Mouse (Mus musculus) CD4-positive, CD25-positive, alpha-beta regulatory T cell, adult 2 months (primary cell): ENCODE data around the gene Pcif1.
"Not testable (repeated sequence)": the region's sequence is repeated elsewhere in the genome, so short reads cannot be mapped to it uniquely, and the experiment has no call there.

Experiments
- DNase-seq: peaks from one replicate; pipeline ENCODE4 v3.0.0-alpha.2; 2012; ENCODE audit warnings: low read depth, low spot score

Gene Pcif1

GRCm38 (mm10) chr2:164879228-164879567 is at the start of gene Pcif1:
Gene Pcif1, plus strand, starts transcription at chr2:164879304.
- DNase-seq = peak; percentile 96

DNA sequence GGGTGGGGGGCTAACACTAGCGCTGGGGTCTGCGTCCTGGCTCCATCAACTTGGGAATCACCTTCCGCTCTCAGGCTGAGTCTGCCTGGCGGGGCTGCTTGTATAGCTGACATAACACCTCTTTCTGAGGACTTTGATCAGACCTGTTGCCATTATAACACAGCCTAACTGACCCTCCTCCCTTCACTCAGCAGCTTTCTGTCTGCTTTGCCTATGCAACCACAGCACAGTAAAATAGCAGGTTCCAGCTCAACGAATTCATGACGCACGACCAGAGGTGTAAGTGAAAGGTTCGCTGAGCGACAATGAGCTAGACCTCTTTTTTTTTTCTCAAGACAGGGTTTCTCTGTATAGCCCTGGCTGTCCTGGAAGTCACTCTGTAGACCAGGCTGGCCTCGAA is 48.1 kb upstream of the Pcif1 start:
- DNase-seq = no peak

DNA sequence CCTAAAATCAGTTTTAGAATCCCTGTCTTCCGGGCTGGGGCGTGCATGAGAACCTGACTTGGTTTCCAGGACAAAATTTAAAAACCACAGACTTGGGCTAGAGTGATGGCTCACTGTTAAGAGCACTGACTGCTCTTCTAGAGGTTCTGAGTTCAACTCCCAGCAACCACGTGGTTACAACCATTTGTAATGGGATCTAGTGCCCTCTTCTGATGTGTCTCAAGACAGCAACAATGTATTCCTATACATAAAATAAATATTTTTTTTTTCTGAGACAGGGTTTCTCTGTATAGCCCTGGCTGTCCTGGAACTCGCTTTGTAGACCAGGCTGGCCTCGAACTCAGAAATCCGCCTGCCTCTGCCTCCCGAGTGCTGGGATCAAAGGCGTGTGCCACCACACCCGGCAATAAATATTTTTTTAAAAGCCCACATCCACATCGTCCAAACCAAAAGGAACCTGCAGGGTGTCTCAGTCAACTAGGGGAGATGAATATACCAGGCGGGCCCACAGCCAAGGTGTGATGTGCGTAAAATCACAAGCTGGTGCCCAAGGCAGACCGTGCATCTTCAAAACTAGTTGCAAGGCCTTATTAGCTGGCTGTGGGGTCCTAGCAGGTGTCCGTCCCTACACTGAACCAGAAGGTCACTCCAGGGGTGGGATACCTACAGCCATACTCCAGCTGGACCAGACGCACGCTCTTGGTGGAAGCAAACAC is 46.9 kb upstream of the Pcif1 start:
- no peak for DNase-seq

- DNase-seq = peak; percentile 88
Measured at GRCm38 (mm10) chr2:164832748-164833301, 46.3 kb upstream of the Pcif1 start, which contains the start of gene Ctsa. Gene Ctsa, plus strand, starts transcription at chr2:164832873.

- DNase-seq = peak; percentile 92
Measured at GRCm38 (mm10) chr2:164833314-164833959, 45.7 kb upstream of the Pcif1 start, which contains the start of gene Neurl2. Gene Neurl2, minus strand, starts transcription at chr2:164833456.

- peak; percentile 46 for DNase-seq
Measured at GRCm38 (mm10) chr2:164834531-164834930, 44.6 kb upstream of the Pcif1 start.

GRCm38 (mm10) chr2:164835164-164835563 is 43.9 kb upstream of the Pcif1 start:
- DNase-seq = no peak

GRCm38 (mm10) chr2:164845782-164846181 is 33.3 kb upstream of the Pcif1 start:
- DNase-seq = peak; percentile 52

DNA sequence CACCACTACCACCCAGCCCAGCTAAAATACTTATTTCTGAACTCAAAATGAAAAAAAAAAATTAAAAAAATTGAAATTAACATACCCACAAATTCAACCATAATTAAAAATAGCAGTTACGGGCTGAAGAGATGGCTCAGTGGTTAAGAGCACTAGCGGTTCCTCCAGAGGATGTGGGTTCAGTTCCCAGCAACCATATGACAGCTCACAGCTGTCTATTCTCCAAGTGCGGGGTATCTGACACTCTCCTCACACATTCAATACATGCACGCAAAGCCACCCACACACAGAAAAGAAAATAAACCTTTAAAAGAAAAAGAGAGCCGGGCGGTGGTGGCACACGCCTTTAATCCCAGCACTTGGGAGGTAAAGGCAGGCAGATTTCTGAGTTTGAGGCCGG is 29.0 kb upstream of the Pcif1 start:
- peak; percentile 67 for DNase-seq

- not testable (repeated sequence) for DNase-seq
Measured at GRCm38 (mm10) chr2:164855572-164855971, 23.5 kb upstream of the Pcif1 start.

DNA sequence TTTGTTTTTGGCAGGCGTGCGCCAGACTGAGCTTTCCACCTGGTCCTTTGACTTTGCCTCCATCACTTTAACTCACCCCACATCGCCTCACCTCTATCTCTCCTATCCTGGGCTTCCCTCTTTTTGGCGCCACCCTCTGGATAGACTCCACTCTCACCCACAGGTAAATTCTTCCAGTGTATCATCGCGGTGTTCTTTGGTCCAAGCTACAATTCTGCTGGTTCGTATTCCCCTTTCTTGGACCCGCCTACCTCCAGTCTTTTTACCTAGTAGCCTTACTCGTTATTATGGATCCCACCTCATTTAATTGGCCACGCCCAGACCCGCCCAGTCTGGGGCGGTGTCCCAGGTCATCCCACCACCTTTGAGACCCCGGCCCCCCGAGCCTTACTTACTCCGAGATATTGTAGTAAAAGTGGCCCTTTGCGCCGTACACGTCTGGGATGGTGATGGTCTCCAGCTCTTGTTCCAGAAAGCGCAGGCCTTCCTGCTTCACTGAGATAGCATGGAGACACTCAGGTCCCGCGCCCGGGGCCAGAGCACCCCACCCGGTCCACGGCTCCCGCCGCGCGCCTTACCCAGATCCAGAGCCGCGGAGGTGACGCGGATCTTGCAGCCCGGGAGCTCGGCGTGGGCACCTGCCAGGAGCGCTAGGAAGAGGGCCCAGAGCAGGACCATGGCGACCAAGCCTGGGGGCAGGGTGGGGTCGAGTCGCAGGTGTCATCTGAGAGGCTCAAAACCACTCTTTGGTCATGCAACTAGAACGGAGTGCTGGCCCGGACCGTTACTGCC is 22.6 kb upstream of the Pcif1 start:
- DNase-seq = no peak

- peak; percentile 65 for DNase-seq
Measured at GRCm38 (mm10) chr2:164857101-164857821, 21.8 kb upstream of the Pcif1 start, which contains the start of gene Pltp. Gene Pltp, minus strand, starts transcription at chr2:164857711.

DNA sequence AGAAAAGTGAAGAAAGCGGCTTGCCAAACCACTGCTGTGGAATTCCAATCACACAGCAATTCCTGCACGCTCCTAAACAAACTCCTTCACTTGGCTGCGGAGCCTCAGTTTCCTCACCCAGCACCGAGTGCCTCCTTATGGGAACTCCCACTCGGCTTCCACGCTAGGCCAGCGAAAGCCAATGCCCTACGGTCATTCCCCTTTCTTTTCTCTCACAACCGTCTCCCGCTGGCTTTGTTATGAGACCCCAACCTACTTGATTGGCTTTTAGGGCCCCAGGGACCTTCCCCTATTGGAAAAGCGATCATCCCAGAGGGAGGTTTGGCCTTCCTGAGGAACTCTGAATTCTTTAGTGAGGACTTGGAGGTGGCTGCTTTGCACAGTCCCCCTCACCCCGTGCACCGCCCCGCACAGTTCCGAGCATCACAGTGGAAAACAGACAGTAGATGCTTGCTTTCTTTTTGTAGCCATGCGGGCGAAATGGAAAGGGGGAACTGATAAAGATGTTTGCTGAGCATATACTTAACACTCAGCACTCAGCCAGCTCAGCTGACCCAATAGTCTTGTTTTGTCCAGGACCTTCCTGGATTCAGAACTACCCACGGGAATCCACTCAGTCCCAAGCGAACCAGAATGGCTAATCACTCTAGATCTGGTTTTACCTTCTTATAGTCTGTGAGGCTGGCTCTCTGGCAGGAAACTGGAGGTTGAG is 21.1 kb upstream of the Pcif1 start:
- DNase-seq = no peak

- no peak for DNase-seq
Measured at GRCm38 (mm10) chr2:164859155-164859554, 19.9 kb upstream of the Pcif1 start.

DNA sequence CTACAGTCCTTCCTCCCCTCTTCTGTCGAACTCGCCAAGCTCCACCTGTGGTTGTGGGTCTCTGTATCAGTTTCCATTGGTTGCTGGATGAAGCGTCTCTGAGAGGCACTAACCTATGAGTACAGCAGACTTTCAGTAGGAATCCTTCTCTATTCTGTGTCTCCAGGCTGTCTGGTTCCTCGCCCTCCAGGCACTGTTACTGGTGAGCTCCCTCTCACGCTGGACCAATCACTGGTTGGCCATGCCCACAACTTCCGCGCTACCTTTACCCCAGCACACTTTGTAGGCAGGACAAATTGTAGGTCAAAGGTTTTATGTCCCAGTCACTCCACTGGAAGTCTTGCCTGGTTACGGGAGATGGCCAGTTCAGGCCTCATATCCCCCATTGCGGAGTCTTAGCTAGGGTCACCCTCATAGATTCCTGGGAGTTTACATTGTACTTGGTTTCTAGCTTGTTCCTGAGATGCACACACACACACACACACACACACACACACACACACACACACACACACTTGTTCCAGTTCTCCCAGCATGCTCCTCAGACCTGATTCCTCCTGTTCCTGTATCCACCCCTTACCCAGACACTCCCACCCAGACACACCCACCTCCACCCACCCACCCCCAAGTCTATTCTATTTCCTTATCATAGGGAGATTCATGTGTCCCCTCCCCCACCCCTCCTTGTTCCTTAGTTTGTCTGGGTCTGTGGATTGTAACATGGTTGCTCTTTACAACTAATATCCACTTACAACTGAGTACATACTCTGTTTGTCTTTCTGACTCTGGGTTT is 19.3 kb upstream of the Pcif1 start:
- no peak for DNase-seq

GRCm38 (mm10) chr2:164861094-164861493 is 18.0 kb upstream of the Pcif1 start:
- no peak for DNase-seq

GRCm38 (mm10) chr2:164862179-164862861 is 16.8 kb upstream of the Pcif1 start:
- DNase-seq = no peak

DNA sequence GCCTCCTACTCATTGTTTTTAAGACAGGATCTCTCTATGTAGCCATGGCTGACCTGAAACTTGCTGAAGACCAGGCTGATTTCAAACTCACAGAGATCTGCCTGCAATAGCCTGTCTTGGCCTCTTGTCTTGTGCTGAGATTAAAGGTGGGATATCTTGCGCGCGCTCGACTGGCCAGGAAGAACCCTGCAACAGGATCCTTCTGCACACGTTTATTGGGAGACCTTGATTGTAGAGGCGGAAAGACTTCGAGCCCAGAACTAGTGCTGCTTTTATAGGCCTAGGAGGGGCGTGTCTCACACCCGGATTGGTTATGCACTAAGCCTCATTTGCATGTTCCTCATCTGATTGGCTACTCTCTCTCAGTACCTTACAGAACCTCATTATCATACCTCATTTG is 15.7 kb upstream of the Pcif1 start:
- DNase-seq = not testable (repeated sequence)

- no peak for DNase-seq
Measured at GRCm38 (mm10) chr2:164864593-164864992, 14.5 kb upstream of the Pcif1 start.
